Comparison of ENCODE assay signal across 21 mouse cellular contexts in the genomic region with DNA sequence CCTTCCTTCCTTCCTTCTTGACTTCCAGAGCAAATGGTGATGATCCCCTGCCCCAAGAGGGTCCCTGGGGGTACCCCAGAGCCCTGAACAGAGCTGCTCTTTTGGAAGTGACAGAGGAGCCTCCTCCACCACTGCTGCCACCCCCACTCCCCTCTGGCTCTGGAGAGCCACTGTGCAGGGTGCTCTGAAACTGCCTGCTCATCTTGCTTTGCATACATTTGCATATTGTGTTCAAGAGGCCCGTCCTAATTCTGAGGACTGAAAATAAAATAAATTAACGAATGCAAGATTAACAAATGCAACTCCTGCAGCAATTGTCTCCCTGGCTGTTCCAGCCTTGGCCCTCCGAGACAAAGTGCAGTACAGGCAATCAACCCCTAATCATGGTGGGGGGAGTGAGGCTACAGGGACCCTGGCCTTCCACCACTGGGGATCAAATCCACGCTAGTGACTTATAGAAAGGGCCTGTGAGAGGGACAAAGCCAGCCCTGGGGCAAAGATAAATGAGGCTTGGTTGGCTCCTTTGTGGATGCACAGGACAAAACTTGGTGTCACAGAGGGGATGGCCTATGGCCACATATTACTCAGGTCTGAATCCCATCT.
DNase-seq lines count a peak whose midpoint lies in the region; ATAC-seq and TF ChIP-seq lines count a peak whose summit lies in the region.
"Had no signal": no experiment of that assay in that cellular context is flagged by ENCODE, and none has a peak within 500 bp of the region (broad histone marks: within the 10 kb centered on the region; RNA-seq: fewer than 3 reads in every experiment).

No protein-coding gene starts in this region.

- no peak overlapping the region for H3K4me2 ChIP-seq in forebrain, embryonic 14.5 days (ENCODE audit: low read length)
- H3K4me2 ChIP-seq in midbrain, embryonic 11.5 days: no peak overlapping the region
- H3K4me2 ChIP-seq in midbrain, postnatal 0 days (ENCODE audit: low read depth, low read length, poor library complexity, severe bottlenecking): no peak overlapping the region
- no peak overlapping the region for H3K4me2 ChIP-seq in midbrain, embryonic 14.5 days (ENCODE audit: low read length)

- no peak for TF ChIP-seq CTCF in midbrain, postnatal 0 days (IDR thresholded peaks at IDR 0.05)
- no peak for TF ChIP-seq CTCF in brain, embryonic 14.5 days (IDR thresholded peaks at IDR 0.05; ENCODE audit: borderline replicate concordance, extremely low read depth, insufficient read depth, insufficient read length)

- no peak for TF ChIP-seq POLR2A in brain, embryonic 14.5 days (IDR thresholded peaks at IDR 0.05; ENCODE audit: borderline replicate concordance, extremely low read depth, insufficient read depth, insufficient read length, poor library complexity, severe bottlenecking)

- no peaks in the 10 kb centered on the region for H3K9me3 ChIP-seq in forebrain, embryonic 14.5 days (replicated peaks; ENCODE audit: control insufficient read depth, low read length)
- no peaks in the 10 kb centered on the region for H3K9me3 ChIP-seq in forebrain, embryonic 10.5 days
- H3K9me3 ChIP-seq in midbrain, embryonic 11.5 days (ENCODE audit: control insufficient read depth, low read length): no peaks in the 10 kb centered on the region
- H3K9me3 ChIP-seq in midbrain, postnatal 0 days (ENCODE audit: low read length): no peaks in the 10 kb centered on the region
- H3K9me3 ChIP-seq in midbrain, embryonic 14.5 days (ENCODE audit: control insufficient read depth, low read length): no peaks in the 10 kb centered on the region

- H3K4me3 ChIP-seq in forebrain, embryonic 14.5 days (ENCODE audit: low read depth, low read length): no peak overlapping the region
- no peak overlapping the region for H3K4me3 ChIP-seq in forebrain, embryonic 10.5 days
- no peak overlapping the region for H3K4me3 ChIP-seq in midbrain, embryonic 11.5 days (ENCODE audit: low read depth, low read length)
- no peak overlapping the region for H3K4me3 ChIP-seq in midbrain, postnatal 0 days (ENCODE audit: low read depth, low read length)
- no peak overlapping the region for H3K4me3 ChIP-seq in midbrain, embryonic 14.5 days (replicated peaks; ENCODE audit: low read depth, low read length)

- no peaks in the 10 kb centered on the region for H3K27me3 ChIP-seq in forebrain, embryonic 14.5 days (replicated peaks; ENCODE audit: control insufficient read depth, insufficient read depth, low read length)
- H3K27me3 ChIP-seq in forebrain, embryonic 10.5 days (ENCODE audit: poor library complexity, severe bottlenecking): peaks cover 19% of the 10 kb centered on the region; the same call in 1 of the 2 replicates
- no peaks in the 10 kb centered on the region for H3K27me3 ChIP-seq in midbrain, embryonic 11.5 days (ENCODE audit: control insufficient read depth, insufficient read depth, low read length)
- no peaks in the 10 kb centered on the region for H3K27me3 ChIP-seq in midbrain, postnatal 0 days (ENCODE audit: insufficient read depth, low read length)
- H3K27me3 ChIP-seq in midbrain, embryonic 14.5 days (ENCODE audit: control insufficient read depth, insufficient read depth, low read length): no peaks in the 10 kb centered on the region

- peak; percentile 58 for DNase-seq in forebrain, embryonic 14.5 days (ENCODE audit: low spot score)
- no peak for DNase-seq in forebrain, embryonic 10.5 days (ENCODE audit: extremely low spot score, low spot score)
- no peak for DNase-seq in midbrain, embryonic 11.5 days (ENCODE audit: low spot score, missing footprints)
- no peak for DNase-seq in midbrain, postnatal 0 days (ENCODE audit: low spot score)
- peak; percentile 67 for DNase-seq in brain, embryonic 14.5 days (ENCODE audit: low read depth)
- DNase-seq in midbrain, embryonic 14.5 days: peak; percentile 47
- DNase-seq in layer of hippocampus, adult 11-12 months (ENCODE audit: low spot score): no peak
- no peak for DNase-seq in cerebellum, adult 11 months
- DNase-seq: adrenal gland, postnatal 25 days; cerebellum, adult 9-11 months; gastrocnemius, postnatal 14 days; kidney, adult 8-10 months; kidney, postnatal 14 days; left cerebral cortex, postnatal 4 days; liver; right cerebral cortex, postnatal 14 days; thymus, adult 18-20 months; thymus, postnatal 4 days had no signal

- H3K9ac ChIP-seq in forebrain, embryonic 14.5 days (ENCODE audit: low read length): no peak overlapping the region
- H3K9ac ChIP-seq in midbrain, embryonic 11.5 days (ENCODE audit: low read length): no peak overlapping the region
- H3K9ac ChIP-seq in midbrain, postnatal 0 days (replicated peaks; ENCODE audit: low read length, poor library complexity, severe bottlenecking): no peak overlapping the region
- no peak overlapping the region for H3K9ac ChIP-seq in midbrain, embryonic 14.5 days (replicated peaks; ENCODE audit: low read length)

- ATAC-seq in forebrain, embryonic 14.5 days: peak; percentile 70
- peak; percentile 63; the same call in 1 of the 2 replicates for ATAC-seq in midbrain, embryonic 11.5 days (ENCODE audit: low FRiP score)
- no peak for ATAC-seq in midbrain, postnatal 0 days (ENCODE audit: low FRiP score)
- peak; percentile 48; the same call in 1 of the 2 replicates for ATAC-seq in midbrain, embryonic 14.5 days (ENCODE audit: low FRiP score, low TSS enrichment)
- ATAC-seq: inflammation-experienced regulatory T-cells, adult 6 months; lung, postnatal 0 days had no signal

- H3K36me3 ChIP-seq in forebrain, embryonic 14.5 days (ENCODE audit: control insufficient read depth, insufficient read depth, low read length): no peaks in the 10 kb centered on the region
- no peaks in the 10 kb centered on the region for H3K36me3 ChIP-seq in forebrain, embryonic 10.5 days (replicated peaks)
- H3K36me3 ChIP-seq in midbrain, embryonic 11.5 days (ENCODE audit: control insufficient read depth, insufficient read depth, low read length): no peaks in the 10 kb centered on the region
- no peaks in the 10 kb centered on the region for H3K36me3 ChIP-seq in midbrain, postnatal 0 days (ENCODE audit: insufficient read depth, low read length)
- H3K36me3 ChIP-seq in midbrain, embryonic 14.5 days (ENCODE audit: control insufficient read depth, insufficient read depth, low read length): no peaks in the 10 kb centered on the region
- H3K36me3 ChIP-seq: G1E had no signal

- 8% methylated on average over 4 of the region's 4 CpGs for WGBS in forebrain, embryonic 14.5 days
- 30% methylated on average over 4 of the region's 4 CpGs for WGBS in forebrain, embryonic 10.5 days
- 27% methylated on average over 4 of the region's 4 CpGs for WGBS in midbrain, embryonic 11.5 days
- WGBS in midbrain, postnatal 0 days: 22% methylated on average over 4 of the region's 4 CpGs
- 10% methylated on average over 4 of the region's 4 CpGs for WGBS in midbrain, embryonic 14.5 days

- H3K27ac ChIP-seq in forebrain, embryonic 14.5 days (ENCODE audit: low read depth, low read length): peak overlapping the region; percentile 60
- no peak overlapping the region for H3K27ac ChIP-seq in forebrain, embryonic 10.5 days
- H3K27ac ChIP-seq in midbrain, embryonic 11.5 days (ENCODE audit: low read depth, low read length): no peak overlapping the region
- H3K27ac ChIP-seq in midbrain, postnatal 0 days (ENCODE audit: low read depth, low read length): no peak overlapping the region; the same call in 1 of the 2 replicates
- H3K27ac ChIP-seq in midbrain, embryonic 14.5 days (replicated peaks; ENCODE audit: low read depth, low read length): peak overlapping the region; percentile 77

- peaks cover 17% of the 10 kb centered on the region for H3K4me1 ChIP-seq in forebrain, embryonic 14.5 days (ENCODE audit: control insufficient read depth, insufficient read depth, low read length)
- H3K4me1 ChIP-seq in forebrain, embryonic 10.5 days: peaks cover 29% of the 10 kb centered on the region
- peaks cover 15% of the 10 kb centered on the region for H3K4me1 ChIP-seq in midbrain, embryonic 11.5 days (ENCODE audit: control insufficient read depth, insufficient read depth, low read length)
- peaks cover 8% of the 10 kb centered on the region for H3K4me1 ChIP-seq in midbrain, postnatal 0 days (ENCODE audit: insufficient read depth, low read length)
- H3K4me1 ChIP-seq in midbrain, embryonic 14.5 days (ENCODE audit: control insufficient read depth, insufficient read depth, low read length): peaks cover 23% of the 10 kb centered on the region

Comparison
In these comparisons a context has a peak if more than half of its experiments do, and no peak if none do; other contexts are left out.
1. DNase-seq: peak in forebrain, embryonic 14.5 days (single experiment), brain, embryonic 14.5 days (single experiment) and midbrain, embryonic 14.5 days (single experiment); none in forebrain, embryonic 10.5 days (single experiment), midbrain, embryonic 11.5 days (single experiment), midbrain, postnatal 0 days (single experiment), layer of hippocampus, adult 11-12 months (single experiment) and cerebellum, adult 11 months (single experiment).
2. H3K27ac ChIP-seq: peak in forebrain, embryonic 14.5 days (single experiment) and midbrain, embryonic 14.5 days (single experiment); none in forebrain, embryonic 10.5 days (single experiment), midbrain, embryonic 11.5 days (single experiment) and midbrain, postnatal 0 days (single experiment).